ENCODE assay signal across 8 mouse cellular contexts in genomic region chr9:94670704-94671103, GRCm38 (mm10). TPM values are rescaled to one million over a fixed set of nuclear protein-coding genes. Genes with fewer than 3 reads are reported as not detected.
A peak's percentile ranks its signal among the peaks of the same experiment; 100 is the strongest.
DNase-seq lines count a peak whose midpoint lies in the region; ATAC-seq and TF ChIP-seq lines count a peak whose summit lies in the region.

No protein-coding gene starts in this region.

- no peak overlapping the region for H3K9ac ChIP-seq in liver, embryonic 15.5 days

- ATAC-seq in liver, embryonic 15.5 days (ENCODE audit: insufficient read depth): no peak

- H3K4me2 ChIP-seq in liver, embryonic 15.5 days: peak overlapping the region; percentile 68

- no peaks in the 10 kb centered on the region; the same call in 1 of the 2 replicates for H3K36me3 ChIP-seq in thymus, adult 2 months (ENCODE audit: control insufficient read depth, insufficient read depth, low read length)
- H3K36me3 ChIP-seq in liver, embryonic 15.5 days (replicated peaks): no peaks in the 10 kb centered on the region

- H3K4me3 ChIP-seq in gastrocnemius, adult 2 months: peak overlapping the region; percentile 68
- peak overlapping the region; percentile 71 for H3K4me3 ChIP-seq in thymus, adult 2 months (ENCODE audit: control insufficient read depth, insufficient read depth, low read length)
- peak overlapping the region; percentile 53 for H3K4me3 ChIP-seq in liver, embryonic 15.5 days (replicated peaks)

- intact Hi-C loops in gastrocnemius, adult 2 months (cut with DNase I): no loop called here

- peaks cover 28% of the 10 kb centered on the region for H3K4me1 ChIP-seq in thymus, adult 2 months (replicated peaks; ENCODE audit: control insufficient read depth, insufficient read depth, low read length)
- H3K4me1 ChIP-seq in liver, embryonic 15.5 days (replicated peaks): 0 out of 2 replicates have a peak, but pooled peaks cover 6% of the 10 kb centered on the region

- no peak for TF ChIP-seq POLR2A in thymus, adult 2 months (IDR thresholded peaks at IDR 0.05; ENCODE audit: control insufficient read depth, extremely low read depth, insufficient read depth, low read length, poor library complexity)

- no peak for TF ChIP-seq CTCF in gastrocnemius, adult 2 months (IDR thresholded peaks at IDR 0.05)
- no peak for TF ChIP-seq CTCF in thymus, adult 2 months (IDR thresholded peaks at IDR 0.05; ENCODE audit: borderline replicate concordance, control insufficient read depth, extremely low read depth, insufficient read depth, low read length, poor library complexity)

- no peak for DNase-seq in gastrocnemius, adult 2 months
- no peak for DNase-seq in gastrocnemius, adult 18-20 months (ENCODE audit: low spot score)
- DNase-seq in thymus, adult 2 months: no peak
- no peak for DNase-seq in thymus, postnatal 25 days
- DNase-seq in right cerebral cortex, postnatal 25 days: no peak
- no peak for DNase-seq in testis, postnatal 14 days (ENCODE audit: low spot score)
- DNase-seq in frontal cortex, postnatal 10 days (ENCODE audit: low spot score in 2 of 2): no peak

- no peaks in the 10 kb centered on the region for H3K9me3 ChIP-seq in liver, embryonic 15.5 days (replicated peaks)

- no peaks in the 10 kb centered on the region for H3K27me3 ChIP-seq in thymus, adult 2 months (ENCODE audit: control insufficient read depth, insufficient read depth, low read length)
- no peaks in the 10 kb centered on the region for H3K27me3 ChIP-seq in liver, embryonic 15.5 days

- no peak overlapping the region; the same call in 1 of the 2 replicates for H3K27ac ChIP-seq in gastrocnemius, adult 2 months
- peak overlapping the region; percentile 97; the same call in 1 of the 2 replicates for H3K27ac ChIP-seq in thymus, adult 2 months (ENCODE audit: control insufficient read depth, insufficient read depth, low read length)
- no peak overlapping the region for H3K27ac ChIP-seq in liver, embryonic 15.5 days (replicated peaks)

RNA-seq across cellular contexts. Expression of gene Slc9a9, which starts 1.0 kb away (rescaled TPM):
- total RNA-seq in gastrocnemius, adult 2 months (2021): 1 to 10 TPM; 2.0 TPM
- total RNA-seq in gastrocnemius, adult 18-20 months (2021): 1 to 10 TPM; 1.6 to 2.5 TPM
- 43.5 and 49.7 TPM in 2 replicates for polyA plus RNA-seq in thymus, adult 2 months (2012; rRNA removed)
- 2.7 TPM in 2 replicates for polyA plus RNA-seq in liver, embryonic 15.5 days (2015; fragmentation: Nextera tagmentation; extraction: Ambion mirVana)
